Mouse (Mus musculus) CH12.LX (cell line): ENCODE data around the gene Zfp3.

Source experiments
- CTCF ChIP-seq, 2 experiments: IDR thresholded peaks in 1 of 2; conservative IDR thresholded peaks in 1 of 2; 2 replicates each; pipeline ENCODE4 v1.5.1; 2011 to 2012; ENCODE audit warnings: low read depth in 2 of 2, low read length in 2 of 2, improper control_type of control experiment in 1 of 2, inconsistent platforms in 1 of 2, mild to moderate bottlenecking in 1 of 2, moderate library complexity in 1 of 2
- POLR2A ChIP-seq: IDR thresholded peaks from 2 replicates; pipeline ENCODE4 v1.6.1; 2011; ENCODE audit warnings: low read depth, mild to moderate bottlenecking, improper control_type of control experiment, low read length

DNA sequence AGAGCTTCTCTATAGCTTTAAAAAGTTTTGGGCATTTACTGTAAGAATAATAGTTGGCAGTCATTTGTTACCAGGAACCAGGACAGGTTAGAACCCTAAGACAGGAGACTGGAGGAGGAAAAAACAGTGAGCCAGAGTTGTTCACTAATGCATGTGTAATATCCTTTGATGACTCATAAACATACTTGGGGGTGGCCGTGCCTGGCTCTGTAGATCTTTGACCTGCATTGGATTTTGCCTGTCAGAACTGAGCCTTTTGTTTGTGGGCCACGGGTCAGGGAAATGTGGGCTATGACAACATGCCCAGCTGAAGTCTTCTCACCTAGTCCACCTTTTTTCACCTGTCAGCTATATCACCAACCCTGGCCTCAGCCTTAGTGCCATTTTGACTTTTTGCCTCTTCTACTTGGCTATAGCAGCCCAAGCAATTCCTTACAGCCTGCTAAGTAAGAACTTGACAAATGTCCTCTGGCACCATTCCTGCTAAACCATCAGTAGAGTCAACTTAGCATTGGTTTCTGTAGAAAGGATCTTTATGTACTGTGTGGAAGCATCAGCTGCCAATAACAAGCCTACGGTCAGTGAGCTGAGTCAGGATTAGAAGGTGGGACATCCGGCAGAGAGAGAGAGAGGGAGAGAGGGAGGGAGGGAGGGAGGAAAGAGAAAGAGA lies 16.0 kb upstream of the Zfp3 start:
- TF ChIP-seq POLR2A, result no peak
- TF ChIP-seq CTCF (conservative IDR thresholded peaks at IDR 0.05 in 1 of 2, IDR thresholded peaks at IDR 0.05 in 1 of 2; ENCODE audit: low read depth in 2 of 2, low read length in 2 of 2), result no peak
